Mouse (Mus musculus) cerebellum, adult 9-10 months (tissue): Measurements from ENCODE around the gene Mon2.

Experiments
- DNase-seq: peaks from one replicate; pipeline ENCODE4 v3.0.0; 2022

Gene Mon2

GRCm38 (mm10) chr10:122961494-122961893 is 114.8 kb downstream of the Mon2 start:
- no peak for DNase-seq

GRCm38 (mm10) chr10:122960738-122961137 is 115.6 kb downstream of the Mon2 start:
- no peak for DNase-seq

- no peak for DNase-seq
Observed at GRCm38 (mm10) chr10:122960216-122960615, 116.1 kb downstream of the Mon2 start.

DNA sequence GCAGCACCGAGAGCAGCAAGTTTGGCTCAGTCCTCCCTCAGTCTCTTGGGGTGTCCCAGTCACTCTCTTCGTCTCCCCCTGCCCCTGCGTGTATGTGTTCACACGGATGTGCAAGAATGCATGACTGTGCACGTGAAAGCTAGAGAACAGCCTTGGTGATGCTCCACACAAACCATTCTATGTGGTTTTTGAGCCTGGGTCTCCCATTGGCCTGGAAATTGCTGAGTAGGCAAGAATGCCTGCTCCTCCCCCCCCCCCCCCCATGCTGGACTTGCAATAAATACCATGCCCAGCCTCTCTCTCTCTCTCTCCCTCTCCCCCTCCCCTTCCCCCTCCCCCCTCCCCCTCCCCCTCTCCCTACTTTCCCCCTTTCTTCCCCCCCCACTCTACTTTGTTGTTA is 117.6 kb downstream of the Mon2 start:
- no peak for DNase-seq

GRCm38 (mm10) chr10:122957918-122958317 is 118.4 kb downstream of the Mon2 start:
- DNase-seq, result no peak

GRCm38 (mm10) chr10:122953576-122953975 is 122.7 kb downstream of the Mon2 start:
- DNase-seq, result no peak

DNA sequence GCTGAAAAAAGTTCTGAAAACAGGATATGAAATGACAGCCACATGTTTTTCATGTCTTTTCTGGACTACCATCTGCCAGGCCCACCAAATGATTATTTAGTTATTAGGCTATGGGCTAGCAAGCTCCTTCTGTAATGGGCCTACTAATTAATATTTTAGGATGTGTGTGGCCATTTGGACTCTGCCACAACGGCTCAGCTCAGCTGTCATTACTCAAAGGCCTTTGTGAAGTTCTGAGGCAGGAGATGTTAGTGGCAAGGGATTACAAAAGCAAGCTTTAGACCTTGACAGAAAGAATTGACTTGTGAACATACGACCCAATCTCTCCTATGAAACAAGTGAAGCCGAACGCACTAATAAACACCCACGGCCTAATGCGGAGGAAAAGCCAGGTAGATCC is 125.3 kb downstream of the Mon2 start:
- no peak for DNase-seq

DNA sequence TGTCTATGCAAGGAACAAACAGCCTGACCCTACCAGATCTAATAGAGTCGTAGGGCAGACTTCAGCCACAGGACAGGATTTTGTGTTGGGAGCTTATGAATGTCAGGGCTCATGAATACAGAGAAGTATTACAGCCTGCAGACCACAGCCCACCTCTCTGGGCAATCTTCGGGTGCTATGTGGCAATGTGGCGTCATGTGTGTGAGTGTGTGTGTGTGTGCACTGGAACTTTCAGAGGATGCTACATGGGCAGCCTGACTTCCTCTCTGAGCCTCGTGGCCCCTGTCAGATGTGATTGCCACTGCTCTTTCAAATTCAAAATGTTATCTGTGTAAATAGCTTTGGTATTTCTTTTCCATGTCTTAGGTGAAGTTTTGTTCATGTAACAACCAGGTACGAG is 131.4 kb downstream of the Mon2 start:
- no peak for DNase-seq

DNA sequence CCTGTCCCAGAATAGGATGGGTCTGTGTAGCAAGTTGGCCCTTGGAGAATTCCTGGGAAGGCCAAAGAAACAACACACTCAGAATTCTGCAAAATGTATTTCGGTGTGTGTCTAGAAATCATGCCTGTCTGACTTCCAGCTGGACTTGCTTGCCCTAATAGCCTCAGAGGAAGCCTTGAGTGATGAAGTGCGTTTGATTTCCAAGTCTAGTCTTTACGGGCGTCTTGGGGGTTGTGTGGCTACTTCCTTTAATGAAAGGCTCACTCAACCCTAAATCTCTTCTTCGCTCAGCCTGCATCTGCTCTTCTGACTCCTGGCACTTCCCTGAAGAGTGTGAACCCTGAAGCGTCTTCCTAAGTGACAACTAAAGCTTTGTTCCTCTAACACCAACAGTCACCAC is 132.5 kb downstream of the Mon2 start:
- DNase-seq, result no peak

GRCm38 (mm10) chr10:122942771-122943170 is 133.5 kb downstream of the Mon2 start:
- no peak for DNase-seq
